Mouse (Mus musculus) kidney, embryonic 16.5 days (tissue): ENCODE results near the gene Milr1. TPM values are rescaled to one million over a fixed set of nuclear protein-coding genes. Genes with fewer than 3 reads are reported as not detected.
"Not testable (repeated sequence)": the region's sequence is repeated elsewhere in the genome, so short reads cannot be mapped to it uniquely, and the experiment has no call there.

Source experiments
- ATAC-seq: fragments of 200-750 bp; cut with Nextera tagmentation; 2 replicates; pipeline ENCODE4 v1.8.0; 2017; ENCODE audit warnings: moderate TSS enrichment; ENCODE audit not compliant: low FRiP score, low TSS enrichment
- H3K27ac ChIP-seq: fragments of 300-500 bp; sonication (generic); 2 replicates; pipeline ENCODE4 v1.5.1; 2014; ENCODE audit warnings: low read length
- H3K27me3 ChIP-seq: fragments of 300-500 bp; sonication (generic); 2 replicates; pipeline ENCODE4 v1.6.1; 2014; ENCODE audit warnings: low read length, control low read depth, mixed read lengths; ENCODE audit not compliant: insufficient read depth
- H3K36me3 ChIP-seq: fragments of 300-500 bp; sonication (generic); 2 replicates; pipeline ENCODE4 v1.6.1; 2014; ENCODE audit warnings: low read length, control low read depth, mixed read lengths; ENCODE audit not compliant: insufficient read depth
- H3K4me1 ChIP-seq: fragments of 300-500 bp; sonication (generic); 2 replicates; pipeline ENCODE4 v1.6.1; 2014; ENCODE audit warnings: low read length, control low read depth, mixed read lengths; ENCODE audit not compliant: insufficient read depth
- H3K4me2 ChIP-seq: fragments of 300-500 bp; sonication (generic); replicated peaks from 2 replicates; pipeline ENCODE4 v1.6.1; 2014; ENCODE audit warnings: low read depth, low read length
- H3K4me3 ChIP-seq: fragments of 300-500 bp; sonication (generic); 2 replicates; pipeline ENCODE4 v1.5.1; 2014; ENCODE audit warnings: mild to moderate bottlenecking, low read length
- H3K9ac ChIP-seq: fragments of 300-500 bp; sonication (generic); replicated peaks from 2 replicates; pipeline ENCODE4 v1.6.1; 2014; ENCODE audit warnings: low read length
- H3K9me3 ChIP-seq: fragments of 300-500 bp; sonication (generic); 2 replicates; pipeline ENCODE4 v1.6.1; 2016; ENCODE audit warnings: low read length, control low read depth
- WGBS: fragments of 180-500 bp; shearing (Covaris S2); extraction: QIAGEN DNeasy Blood & Tissue Kit; methylation state at CpG from one replicate; pipeline ENCODE4 v1.1.7; 2014; 5-methylcytosine and 5-hydroxymethylcytosine counted together
- polyA plus RNA-seq: library from polyadenylated mRNA; unstranded; fragments of >200 nt; fragmentation: Nextera tagmentation; extraction: Ambion mirVana; gene quantifications from 2 replicates; pipeline ENCODE4 v1.2.1, GENCODE M21; 2015

Milr1 gene
- polyA plus RNA-seq, 1 experiment from 2014 or later, result 1.2 TPM

DNA sequence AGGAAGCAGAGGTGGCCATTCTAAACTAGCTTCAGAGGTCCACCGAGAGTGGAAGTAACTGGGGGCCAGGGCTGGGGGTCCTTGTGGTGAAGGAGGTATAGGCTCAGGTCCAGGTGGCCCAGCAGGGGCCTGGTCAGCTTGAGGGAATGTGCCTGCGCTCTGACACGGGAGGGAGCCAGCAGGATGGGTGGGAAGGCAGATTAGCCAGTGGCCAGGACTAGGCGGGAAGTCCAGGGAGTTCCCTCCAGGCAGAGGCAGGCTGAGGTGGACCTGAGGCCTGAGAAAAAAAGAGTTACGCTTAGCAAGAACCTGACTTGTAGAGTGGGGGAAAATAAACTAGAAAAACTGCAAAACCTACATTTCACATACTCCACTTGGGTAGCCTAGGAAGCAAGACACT lies 40.2 kb upstream of the Milr1 start:
- Histone ChIP-seq H3K4me3 (no peak overlapping the region), H3K9ac (no peak overlapping the region), H3K4me1 (peaks cover 13% of the 10 kb centered on the region), H3K9me3 (no peaks in the 10 kb centered on the region), H3K4me2 (peak overlapping the region; percentile 23; the same call in 1 of the 2 replicates), H3K27me3 (no peaks in the 10 kb centered on the region), H3K36me3 (no peaks in the 10 kb centered on the region), H3K27ac (peak overlapping the region; percentile 1; the same call in 1 of the 2 replicates)
- 69% methylated on average over 5 of the region's 5 CpGs for WGBS
- no peak for ATAC-seq

DNA sequence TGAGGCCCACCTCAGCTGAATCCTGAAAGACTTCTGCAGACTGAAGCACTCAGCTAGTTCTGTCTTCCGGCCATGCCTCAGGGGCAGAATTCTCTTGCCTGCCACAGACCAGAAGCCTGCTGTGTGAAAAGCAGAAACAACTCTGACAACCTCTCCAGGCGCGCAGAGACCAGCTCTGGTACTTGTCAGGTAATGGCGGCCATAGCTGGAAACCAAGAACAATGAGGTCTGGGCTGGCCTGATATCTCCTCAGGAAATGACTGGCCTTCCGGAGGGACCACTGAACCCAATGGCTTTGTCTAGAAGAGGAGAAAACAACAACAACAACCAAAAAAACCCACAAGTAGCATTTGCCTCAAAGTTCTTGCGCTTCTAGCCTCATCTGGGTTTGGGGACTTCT lies 36.0 kb upstream of the Milr1 start:
- H3K36me3 ChIP-seq, result no peaks in the 10 kb centered on the region
- H3K4me3 ChIP-seq, result peak overlapping the region; percentile 44
- H3K27ac ChIP-seq, result peak overlapping the region; percentile 44
- H3K4me1 ChIP-seq, result peaks cover 4% of the 10 kb centered on the region; the same call in 1 of the 2 replicates
- no peak for ATAC-seq
- H3K4me2 ChIP-seq, result no peak overlapping the region
- no peaks in the 10 kb centered on the region for H3K9me3 ChIP-seq
- no peaks in the 10 kb centered on the region for H3K27me3 ChIP-seq
- 87% methylated on average over 6 of the region's 6 CpGs for WGBS
- peak overlapping the region; percentile 48 for H3K9ac ChIP-seq

DNA sequence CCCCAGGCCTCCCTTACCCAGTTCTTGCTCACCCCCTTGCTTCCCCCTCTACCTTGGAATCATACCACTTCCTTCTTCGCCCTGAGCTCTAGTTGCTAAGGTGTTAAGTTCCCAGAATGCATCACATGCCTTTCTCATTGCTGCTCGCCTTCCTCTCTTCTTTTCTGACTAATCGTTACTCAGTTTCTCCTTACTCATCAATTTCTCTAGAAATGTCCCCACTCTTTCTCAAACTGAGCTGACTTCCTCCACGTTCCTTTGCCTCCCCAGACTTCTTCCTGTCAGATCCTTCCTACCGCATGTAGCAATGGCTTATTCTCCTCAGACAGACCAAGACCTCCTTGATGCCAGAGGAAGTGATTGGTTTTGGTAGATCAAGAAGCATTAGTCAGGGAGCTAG lies 34.5 kb upstream of the Milr1 start:
- Histone ChIP-seq H3K27ac (no peak overlapping the region), H3K9me3 (no peaks in the 10 kb centered on the region), H3K36me3 (no peaks in the 10 kb centered on the region), H3K27me3 (no peaks in the 10 kb centered on the region), H3K4me2 (no peak overlapping the region), H3K4me1 (no peaks in the 10 kb centered on the region; the same call in 1 of the 2 replicates), H3K9ac (no peak overlapping the region), H3K4me3 (no peak overlapping the region)
- ATAC-seq, result no peak
- 56% methylated on average over 5 of the region's 5 CpGs for WGBS

DNA sequence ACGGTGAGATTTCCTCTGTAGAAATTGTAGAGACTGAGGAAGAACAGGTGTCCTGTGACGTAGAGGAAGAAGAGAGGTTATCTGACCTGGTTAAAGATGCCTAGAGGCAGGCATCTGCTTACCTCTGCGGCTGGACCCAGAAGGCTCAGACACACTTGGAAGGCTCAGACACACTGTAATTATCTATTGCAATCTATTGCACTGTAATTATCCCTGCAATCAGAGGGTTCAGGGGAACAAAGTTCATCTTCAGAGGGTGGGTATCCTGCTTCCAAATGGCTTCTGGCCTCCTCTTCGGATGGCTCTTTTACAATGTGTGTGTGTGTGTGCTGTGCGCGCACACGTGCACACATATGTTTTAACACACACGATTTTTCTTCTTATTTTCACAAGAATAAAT lies 30.6 kb upstream of the Milr1 start:
- Histone ChIP-seq H3K27ac (no peak overlapping the region), H3K27me3 (no peaks in the 10 kb centered on the region)

DNA sequence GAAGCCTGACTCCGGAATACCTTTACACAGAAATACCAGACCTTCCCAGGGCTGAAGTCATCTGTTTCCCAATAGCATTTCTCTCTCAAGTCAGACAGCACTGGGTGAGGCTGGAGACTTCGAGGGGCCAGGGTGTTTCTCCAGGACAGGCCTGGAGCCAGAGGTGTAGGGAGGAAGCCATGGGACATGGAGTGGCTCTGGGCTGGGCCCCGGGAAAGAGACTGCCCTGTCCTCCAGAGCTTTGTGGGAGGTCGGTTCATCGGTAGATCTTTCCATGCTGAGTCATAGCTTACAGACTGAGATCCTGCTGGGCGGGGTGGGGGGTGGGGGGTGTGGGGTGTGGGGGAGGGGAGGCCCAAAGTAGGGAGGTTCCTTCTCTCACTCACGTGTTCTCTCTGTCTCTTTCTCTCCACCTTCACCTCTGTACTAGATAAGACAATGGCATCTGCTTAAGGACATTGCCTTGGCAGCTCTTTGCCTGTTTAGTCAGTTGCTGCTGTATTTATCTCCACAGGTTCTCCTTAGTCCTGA lies 28.1 kb upstream of the Milr1 start:
- peaks cover 3% of the 10 kb centered on the region; the same call in 1 of the 2 replicates for H3K4me1 ChIP-seq
- H3K27ac ChIP-seq, result no peak overlapping the region
- no peak overlapping the region for H3K4me3 ChIP-seq
- H3K36me3 ChIP-seq, result no peaks in the 10 kb centered on the region
- 14% methylated on average over 7 of the region's 7 CpGs for WGBS
- ATAC-seq, result no peak
- H3K27me3 ChIP-seq, result no peaks in the 10 kb centered on the region
- H3K9ac ChIP-seq, result no peak overlapping the region
- no peak overlapping the region for H3K4me2 ChIP-seq
- H3K9me3 ChIP-seq, result no peaks in the 10 kb centered on the region

More for the DNA sequence above, 30.6 kb upstream of the Milr1 start:
- Histone ChIP-seq H3K4me1 (peaks cover 3% of the 10 kb centered on the region; the same call in 1 of the 2 replicates), H3K9ac (no peak overlapping the region), H3K4me2 (no peak overlapping the region), H3K36me3 (no peaks in the 10 kb centered on the region), H3K9me3 (no peaks in the 10 kb centered on the region), H3K4me3 (no peak overlapping the region)
- WGBS, result 87% methylated on average over 8 of the region's 8 CpGs
- ATAC-seq, result no peak

DNA sequence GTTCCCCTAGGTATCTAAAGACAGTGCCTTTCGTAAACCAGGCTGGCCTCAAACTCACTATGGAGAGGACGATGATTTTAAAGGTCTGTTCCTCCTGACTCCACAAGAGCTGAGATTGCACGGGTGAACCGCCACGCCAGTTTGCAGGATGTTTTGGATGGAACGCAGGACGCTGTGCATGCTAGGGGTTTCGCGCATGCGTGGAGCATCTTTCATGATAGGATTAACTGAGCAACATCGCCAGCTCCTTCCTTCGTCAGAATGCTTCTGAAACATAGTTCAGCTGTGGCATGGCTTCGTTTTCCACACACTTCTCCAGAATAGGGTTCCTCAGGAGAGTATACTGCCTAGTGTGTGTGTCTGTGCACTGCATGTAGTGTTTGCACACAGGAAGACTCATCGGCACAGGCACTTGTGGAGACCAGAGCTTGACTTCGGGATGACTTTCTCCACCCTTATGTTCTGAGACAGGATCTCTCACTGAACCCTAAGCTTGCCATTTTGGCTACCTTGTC lies 27.4 kb upstream of the Milr1 start:
- Histone ChIP-seq H3K4me2 (no peak overlapping the region), H3K27ac (no peak overlapping the region), H3K9ac (no peak overlapping the region), H3K36me3 (no peaks in the 10 kb centered on the region), H3K4me3 (no peak overlapping the region), H3K4me1 (peaks cover 3% of the 10 kb centered on the region; the same call in 1 of the 2 replicates), H3K9me3 (no peaks in the 10 kb centered on the region), H3K27me3 (no peaks in the 10 kb centered on the region)
- 83% methylated on average over 15 of the region's 15 CpGs for WGBS
- ATAC-seq, result no peak

DNA sequence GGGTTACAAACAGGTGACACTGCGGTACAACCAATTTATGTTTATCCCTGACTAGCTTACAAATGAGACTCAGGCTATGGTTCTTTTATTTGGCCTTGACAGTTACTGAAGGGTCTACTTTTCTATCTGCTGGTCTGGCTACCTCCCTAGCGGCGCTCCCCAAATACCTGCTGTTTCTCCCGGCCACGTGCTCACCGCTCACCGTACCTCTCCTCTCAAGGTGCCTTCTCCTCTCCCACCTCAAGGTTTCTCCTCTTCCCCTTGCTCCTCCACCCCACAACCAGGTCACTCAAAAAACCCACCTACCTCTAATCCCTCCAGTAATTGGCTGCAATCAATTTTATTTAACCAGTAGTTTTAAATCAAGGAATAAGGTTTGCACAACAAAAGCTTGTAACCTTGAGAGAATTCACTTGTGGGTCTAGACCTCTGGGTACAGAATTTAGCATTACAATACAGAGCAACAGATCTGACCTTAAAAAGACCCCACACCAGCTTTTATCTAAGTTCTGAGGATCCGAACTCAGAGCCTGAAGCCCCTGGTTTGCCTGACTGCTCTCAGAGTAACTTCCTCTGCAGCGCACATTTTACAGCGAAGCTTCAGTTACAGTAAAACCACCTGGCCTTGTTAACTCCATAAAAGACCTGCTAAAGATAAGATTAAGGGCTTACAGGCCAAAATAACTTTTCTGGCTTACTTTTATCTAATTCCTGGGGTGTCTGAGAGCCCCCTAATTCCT lies 26.7 kb upstream of the Milr1 start:
- no peak overlapping the region for H3K4me2 ChIP-seq
- no peak overlapping the region for H3K9ac ChIP-seq
- WGBS, result 89% methylated on average over 10 of the region's 10 CpGs
- H3K4me1 ChIP-seq, result peaks cover 3% of the 10 kb centered on the region; the same call in 1 of the 2 replicates
- H3K36me3 ChIP-seq, result no peaks in the 10 kb centered on the region
- ATAC-seq, result no peak
- H3K27ac ChIP-seq, result no peak overlapping the region
- no peaks in the 10 kb centered on the region for H3K9me3 ChIP-seq
- no peaks in the 10 kb centered on the region for H3K27me3 ChIP-seq
- H3K4me3 ChIP-seq, result no peak overlapping the region

DNA sequence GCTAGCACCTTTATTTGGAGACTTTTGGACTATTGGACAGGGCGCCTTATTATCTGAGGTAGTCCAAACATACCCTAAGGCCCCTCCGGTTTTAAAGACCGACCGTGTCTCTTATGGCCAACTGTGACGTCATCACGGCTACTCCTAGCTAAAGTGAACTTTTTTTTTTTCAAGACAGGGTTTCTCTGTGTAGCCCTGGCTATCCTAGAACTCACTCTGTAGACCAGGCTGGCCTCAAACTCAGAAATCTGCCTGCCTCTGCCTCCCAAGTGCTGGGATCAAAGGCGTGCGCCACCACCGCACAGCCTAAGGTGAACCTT lies 26.1 kb upstream of the Milr1 start:
- H3K4me2 ChIP-seq, ATAC-seq, H3K4me3 ChIP-seq, H3K9me3 ChIP-seq, H3K9ac ChIP-seq, H3K27ac ChIP-seq, H3K4me1 ChIP-seq, H3K27me3 ChIP-seq, H3K36me3 ChIP-seq: not testable (repeated sequence)
- WGBS, result 94% methylated on average over 9 of the region's 9 CpGs

DNA sequence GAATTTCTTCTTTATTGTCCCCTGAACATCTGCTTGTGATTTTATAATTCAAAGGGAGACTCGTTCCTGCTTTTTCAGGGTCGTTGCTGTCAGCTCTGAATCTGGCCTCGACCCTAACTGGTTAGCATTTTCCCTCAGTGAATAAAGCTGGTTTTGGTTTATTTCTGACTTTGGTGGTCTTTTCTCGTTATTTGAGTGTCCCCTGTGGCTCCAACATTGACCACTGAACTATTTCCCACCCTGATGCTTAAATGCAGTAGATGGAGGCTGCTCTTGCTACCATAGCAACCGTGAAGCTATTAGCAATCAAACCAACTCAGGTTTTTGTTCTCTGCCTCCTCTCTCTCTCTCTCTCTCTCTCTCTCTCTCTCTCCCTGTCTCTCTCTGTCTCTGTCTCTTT lies 23.1 kb upstream of the Milr1 start:
- H3K27me3 ChIP-seq, result no peaks in the 10 kb centered on the region
- H3K27ac ChIP-seq, result no peak overlapping the region
- no peaks in the 10 kb centered on the region for H3K36me3 ChIP-seq
- H3K9ac ChIP-seq, result no peak overlapping the region
- 65% methylated on average over 5 of the region's 5 CpGs for WGBS
- H3K4me3 ChIP-seq, result no peak overlapping the region
- H3K9me3 ChIP-seq, result peaks cover 8% of the 10 kb centered on the region; the same call in 1 of the 2 replicates
- H3K4me2 ChIP-seq, result no peak overlapping the region
- H3K4me1 ChIP-seq, result no peaks in the 10 kb centered on the region
- ATAC-seq, result no peak
